19 mouse cellular contexts compared by ENCODE assay signal in the genomic region with DNA sequence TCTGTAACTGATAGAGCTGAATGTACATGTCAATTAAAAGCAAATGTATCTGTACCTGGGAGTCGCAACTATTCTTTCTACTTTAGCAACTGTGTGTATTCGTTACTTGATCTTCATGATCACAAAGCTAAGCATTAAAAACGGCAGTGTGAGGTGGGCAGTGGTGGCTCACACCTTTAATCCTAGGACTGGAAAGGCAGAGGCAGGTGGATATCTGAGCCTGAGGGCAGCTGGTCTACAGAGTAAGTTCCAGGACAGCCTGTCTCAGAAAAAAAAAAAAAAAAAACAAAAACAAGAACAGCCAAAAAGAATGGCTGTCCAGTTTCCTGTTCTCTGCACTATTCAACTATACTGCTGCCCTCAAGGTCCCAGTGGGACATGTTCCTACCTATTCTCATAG.
DNase-seq lines count a peak whose midpoint lies in the region; ATAC-seq and TF ChIP-seq lines count a peak whose summit lies in the region.
"Had no signal": no experiment of that assay in that cellular context is flagged by ENCODE, and none has a peak within 500 bp of the region (broad histone marks: within the 10 kb centered on the region; RNA-seq: fewer than 3 reads in every experiment).

No protein-coding gene starts in this region.

- TF ChIP-seq CTCF in heart, postnatal 0 days (IDR thresholded peaks at IDR 0.05; ENCODE audit: low read depth), result no peak

- TF ChIP-seq POLR2A in myocyte (IDR thresholded peaks at IDR 0.05; ENCODE audit: insufficient read length, low read depth), result no peak

- no peak overlapping the region for H3ac ChIP-seq in myocyte (ENCODE audit: control insufficient read depth, insufficient read length)

- no peak overlapping the region for H3K4me2 ChIP-seq in heart, embryonic 15.5 days
- no peak overlapping the region for H3K4me2 ChIP-seq in heart, embryonic 12.5 days
- H3K4me2 ChIP-seq in heart, postnatal 0 days (ENCODE audit: low read depth, low read length), result no peak overlapping the region
- no peak overlapping the region for H3K4me2 ChIP-seq in myocyte (ENCODE audit: low read depth)
- H3K4me2 ChIP-seq: embryonic facial prominence, embryonic 12.5 days; forebrain, embryonic 13.5 days; forebrain, embryonic 15.5 days had no signal

- 0 out of 2 replicates have a peak overlapping the region, but pooled peaks have one; percentile 5 for H3K27ac ChIP-seq in heart, embryonic 15.5 days
- no peak overlapping the region for H3K27ac ChIP-seq in heart, embryonic 12.5 days (ENCODE audit: poor library complexity, severe bottlenecking)
- peak overlapping the region; percentile 49; the same call in 1 of the 2 replicates for H3K27ac ChIP-seq in heart, postnatal 0 days (ENCODE audit: low read depth)
- H3K27ac ChIP-seq: embryonic facial prominence, embryonic 10.5 days; embryonic facial prominence, embryonic 12.5 days; forebrain, embryonic 13.5 days; forebrain, embryonic 15.5 days had no signal

- no peaks in the 10 kb centered on the region for H3K4me1 ChIP-seq in heart, embryonic 15.5 days (replicated peaks)
- H3K4me1 ChIP-seq in heart, embryonic 12.5 days (replicated peaks), result no peaks in the 10 kb centered on the region
- H3K4me1 ChIP-seq in heart, postnatal 0 days (ENCODE audit: control insufficient read depth, insufficient read depth), result no peaks in the 10 kb centered on the region
- H3K4me1 ChIP-seq: embryonic facial prominence, embryonic 10.5 days; embryonic facial prominence, embryonic 12.5 days; forebrain, embryonic 13.5 days; forebrain, embryonic 15.5 days had no signal

- H3K4me3 ChIP-seq in heart, embryonic 15.5 days, result no peak overlapping the region
- H3K4me3 ChIP-seq in heart, embryonic 12.5 days, result no peak overlapping the region
- no peak overlapping the region for H3K4me3 ChIP-seq in heart, postnatal 0 days (ENCODE audit: low read depth, low read length)
- H3K4me3 ChIP-seq in myocyte, result no peak overlapping the region
- H3K4me3 ChIP-seq: embryonic facial prominence, embryonic 10.5 days; embryonic facial prominence, embryonic 12.5 days; forebrain, embryonic 13.5 days; forebrain, embryonic 15.5 days had no signal

- intact Hi-C loops in heart, postnatal 25 days (cut with DNase I), result loop anchor here (5.0 kb wide), 1 partner anchor 40 kb away; no protein-coding TSS in a partner anchor

- 85% methylated on average over 3 of the region's 3 CpGs for WGBS in heart, embryonic 15.5 days
- 91% methylated on average over 3 of the region's 3 CpGs for whole genome bisulfite sequencing in heart, embryonic 12.5 days
- WGBS in heart, postnatal 0 days, result 84% methylated on average over 3 of the region's 3 CpGs

- TF ChIP-seq EP300 in heart, postnatal 0 days (IDR thresholded peaks at IDR 0.05; ENCODE audit: low read depth), result no peak

- peak; percentile 57 for DNase-seq in heart, adult 11 months
- DNase-seq in heart, postnatal 25 days (ENCODE audit: low spot score), result no peak
- no peak for DNase-seq in heart, postnatal 0 days (ENCODE audit: low spot score)
- DNase-seq in heart, adult 9 months (ENCODE audit: low spot score in 2 of 2), result no peak
- no peak for DNase-seq in spleen, postnatal 4 days (ENCODE audit: low spot score in 2 of 2)
- DNase-seq: adrenal gland, adult 2 months; adrenal gland, postnatal 10 days; adrenal gland, postnatal 25 days; cerebellum, adult 11-12 months; cerebellum, adult 2 months; cerebellum, adult 9-10 months; cerebellum, postnatal 25 days had no signal

- no peaks in the 10 kb centered on the region for H3K79me2 ChIP-seq in myocyte (ENCODE audit: control insufficient read depth, insufficient read depth)

- no peaks in the 10 kb centered on the region for H3K9me3 ChIP-seq in heart, embryonic 15.5 days (replicated peaks)
- no peaks in the 10 kb centered on the region for H3K9me3 ChIP-seq in heart, embryonic 12.5 days (replicated peaks)
- H3K9me3 ChIP-seq in heart, postnatal 0 days (replicated peaks; ENCODE audit: control insufficient read depth, low read length), result no peaks in the 10 kb centered on the region
- H3K9me3 ChIP-seq: embryonic facial prominence, embryonic 10.5 days; embryonic facial prominence, embryonic 12.5 days; forebrain, embryonic 13.5 days; forebrain, embryonic 15.5 days had no signal

- no peaks in the 10 kb centered on the region for H3K27me3 ChIP-seq in heart, embryonic 15.5 days
- no peaks in the 10 kb centered on the region for H3K27me3 ChIP-seq in heart, embryonic 12.5 days (replicated peaks)
- no peaks in the 10 kb centered on the region for H3K27me3 ChIP-seq in heart, postnatal 0 days (ENCODE audit: control insufficient read depth, insufficient read depth, low read length)
- no peaks in the 10 kb centered on the region for H3K27me3 ChIP-seq in myocyte (ENCODE audit: control insufficient read depth, insufficient read depth, insufficient read length)
- H3K27me3 ChIP-seq: embryonic facial prominence, embryonic 12.5 days; forebrain, embryonic 13.5 days; forebrain, embryonic 15.5 days had no signal

- no peak overlapping the region for H3K9ac ChIP-seq in heart, embryonic 15.5 days
- no peak overlapping the region for H3K9ac ChIP-seq in heart, embryonic 12.5 days
- no peak overlapping the region for H3K9ac ChIP-seq in heart, postnatal 0 days (replicated peaks; ENCODE audit: low read depth, low read length)
- H3K9ac ChIP-seq: embryonic facial prominence, embryonic 12.5 days; forebrain, embryonic 13.5 days; forebrain, embryonic 15.5 days had no signal

- H3K36me3 ChIP-seq in heart, embryonic 15.5 days, result peaks cover 52% of the 10 kb centered on the region
- peaks cover 53% of the 10 kb centered on the region for H3K36me3 ChIP-seq in heart, embryonic 12.5 days
- H3K36me3 ChIP-seq in heart, postnatal 0 days (replicated peaks; ENCODE audit: control insufficient read depth, insufficient read depth, low read length), result peaks cover 46% of the 10 kb centered on the region
- H3K36me3 ChIP-seq in myocyte (ENCODE audit: control insufficient read depth, insufficient read depth), result peaks cover 33% of the 10 kb centered on the region
- H3K36me3 ChIP-seq: embryonic facial prominence, embryonic 10.5 days; embryonic facial prominence, embryonic 12.5 days; forebrain, embryonic 15.5 days had no signal

- ATAC-seq in heart, embryonic 15.5 days (replicated peaks; ENCODE audit: insufficient number of reproducible peaks, insufficient read depth, low FRiP score, low read depth), result no peak
- ATAC-seq in heart, embryonic 12.5 days (ENCODE audit: insufficient number of reproducible peaks, low FRiP score), result no peak
- no peak for ATAC-seq in heart, postnatal 0 days (ENCODE audit: insufficient read depth, low read depth)
- ATAC-seq: forebrain, embryonic 13.5 days; forebrain, embryonic 15.5 days had no signal

TF ChIP-seq in myocyte, 11 proteins besides CTCF, POLR2A, EP300 and RAD21:
- TF ChIP-seq MYOD1 (IDR thresholded peaks at IDR 0.05; ENCODE audit: control insufficient read depth in 1 of 3, insufficient read length in 2 of 3, low read depth in 2 of 3) (peak in 2 of 3 experiments; percentile 44 to 76), MYOG (IDR thresholded peaks at IDR 0.05; ENCODE audit: control insufficient read depth in 1 of 3, insufficient read depth in 1 of 3, insufficient read length in 2 of 3, low read depth in 2 of 3) (peak in 1 of 3 experiments; percentile 38), CEBPB (IDR thresholded peaks at IDR 0.05; ENCODE audit: insufficient read depth, poor library complexity, severe bottlenecking) (no peak)
